Mouse (Mus musculus) liver, embryonic 11.5 days (tissue): ENCODE results near the gene Prkd3. TPM values are rescaled to one million over a fixed set of nuclear protein-coding genes. Genes with fewer than 3 reads are reported as not detected.

Experiments
- ATAC-seq: fragments of 200-750 bp; cut with Nextera tagmentation; replicated peaks from 2 replicates; pipeline ENCODE4 v1.8.0; 2017; ENCODE audit warnings: moderate number of reproducible peaks, mild to moderate bottlenecking, moderate TSS enrichment, moderate library complexity; ENCODE audit not compliant: low FRiP score
- DNase-seq: peaks from one replicate; pipeline ENCODE4 v3.0.0-alpha.2; 2017; ENCODE audit warnings: low spot score
- H3K27ac ChIP-seq: fragments of 300-500 bp; sonication (generic); 2 replicates; pipeline ENCODE4 v1.5.1; 2014; ENCODE audit warnings: mild to moderate bottlenecking, low read depth, low read length, control low read depth
- H3K27me3 ChIP-seq: fragments of 300-500 bp; sonication (generic); replicated peaks from 2 replicates; pipeline ENCODE4 v1.6.1; 2014; ENCODE audit warnings: low read length, mixed read lengths; ENCODE audit not compliant: control insufficient read depth, insufficient read depth
- H3K36me3 ChIP-seq: fragments of 300-500 bp; sonication (generic); 2 replicates; pipeline ENCODE4 v1.6.1; 2014; ENCODE audit warnings: mild to moderate bottlenecking, low read length, moderate library complexity, mixed read lengths; ENCODE audit not compliant: control insufficient read depth, insufficient read depth
- H3K4me1 ChIP-seq: fragments of 300-500 bp; sonication (generic); replicated peaks from 2 replicates; pipeline ENCODE4 v1.6.1; 2014; ENCODE audit warnings: low read length, mixed read lengths; ENCODE audit not compliant: control insufficient read depth, insufficient read depth
- H3K4me2 ChIP-seq: fragments of 300-500 bp; sonication (generic); 2 replicates; pipeline ENCODE4 v1.6.1; 2014; ENCODE audit warnings: mild to moderate bottlenecking, control low read depth, moderate library complexity
- H3K4me3 ChIP-seq: fragments of 300-500 bp; sonication (generic); 2 replicates; pipeline ENCODE4 v1.5.1; 2014; ENCODE audit warnings: low read depth, low read length, control low read depth
- H3K9ac ChIP-seq: fragments of 300-500 bp; sonication (generic); 2 replicates; pipeline ENCODE4 v1.6.1; 2014; ENCODE audit warnings: low read depth, low read length, control low read depth
- H3K9me3 ChIP-seq: fragments of 300-500 bp; sonication (generic); 2 replicates; pipeline ENCODE4 v1.6.1; 2016; ENCODE audit warnings: low read length, inconsistent platforms, mixed read lengths; ENCODE audit not compliant: control insufficient read depth
- WGBS: fragments of 180-500 bp; shearing (Covaris S2); extraction: QIAGEN DNeasy Blood & Tissue Kit; methylation state at CpG from one replicate; pipeline ENCODE4 v1.1.7; 2014; 5-methylcytosine and 5-hydroxymethylcytosine counted together
- polyA plus RNA-seq: library from polyadenylated mRNA; unstranded; fragments of >200 nt; fragmentation: Nextera tagmentation; extraction: Ambion mirVana; gene quantifications from 2 replicates; pipeline ENCODE4 v1.2.1, GENCODE M21; 2014

Prkd3 gene
- polyA plus RNA-seq, 1 experiment from 2014 or later: 21.8 TPM

DNA sequence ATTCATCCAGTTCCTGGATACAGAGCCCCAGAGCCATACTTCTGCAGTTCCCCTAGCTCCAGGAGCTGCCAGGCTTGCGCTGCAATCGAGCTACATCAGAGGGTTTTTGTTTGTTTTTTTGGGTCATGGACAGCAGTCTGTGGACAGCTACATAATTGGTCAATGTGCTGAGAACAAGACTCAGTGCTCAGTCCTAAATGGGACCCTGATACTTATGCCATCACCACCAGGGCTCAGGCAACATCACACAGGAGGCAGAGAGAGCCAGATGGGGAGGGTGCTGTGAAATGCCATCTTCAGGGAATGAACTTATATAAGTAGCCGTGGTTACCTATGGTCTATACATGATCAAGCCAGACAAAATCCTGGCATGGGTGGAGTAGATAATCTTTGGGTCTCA, 52.1 kb downstream of the Prkd3 start:
- H3K9me3 ChIP-seq: no peaks in the 10 kb centered on the region
- no peak overlapping the region for H3K4me3 ChIP-seq
- H3K9ac ChIP-seq: no peak overlapping the region
- ATAC-seq: no peak
- no peak overlapping the region for H3K27ac ChIP-seq
- peaks cover 5% of the 10 kb centered on the region; the same call in 1 of the 2 replicates for H3K36me3 ChIP-seq
- 77% methylated on average over 3 of the region's 3 CpGs for WGBS
- no peak for DNase-seq
- H3K27me3 ChIP-seq: no peaks in the 10 kb centered on the region
- H3K4me1 ChIP-seq: no peaks in the 10 kb centered on the region
- no peak overlapping the region for H3K4me2 ChIP-seq

DNA sequence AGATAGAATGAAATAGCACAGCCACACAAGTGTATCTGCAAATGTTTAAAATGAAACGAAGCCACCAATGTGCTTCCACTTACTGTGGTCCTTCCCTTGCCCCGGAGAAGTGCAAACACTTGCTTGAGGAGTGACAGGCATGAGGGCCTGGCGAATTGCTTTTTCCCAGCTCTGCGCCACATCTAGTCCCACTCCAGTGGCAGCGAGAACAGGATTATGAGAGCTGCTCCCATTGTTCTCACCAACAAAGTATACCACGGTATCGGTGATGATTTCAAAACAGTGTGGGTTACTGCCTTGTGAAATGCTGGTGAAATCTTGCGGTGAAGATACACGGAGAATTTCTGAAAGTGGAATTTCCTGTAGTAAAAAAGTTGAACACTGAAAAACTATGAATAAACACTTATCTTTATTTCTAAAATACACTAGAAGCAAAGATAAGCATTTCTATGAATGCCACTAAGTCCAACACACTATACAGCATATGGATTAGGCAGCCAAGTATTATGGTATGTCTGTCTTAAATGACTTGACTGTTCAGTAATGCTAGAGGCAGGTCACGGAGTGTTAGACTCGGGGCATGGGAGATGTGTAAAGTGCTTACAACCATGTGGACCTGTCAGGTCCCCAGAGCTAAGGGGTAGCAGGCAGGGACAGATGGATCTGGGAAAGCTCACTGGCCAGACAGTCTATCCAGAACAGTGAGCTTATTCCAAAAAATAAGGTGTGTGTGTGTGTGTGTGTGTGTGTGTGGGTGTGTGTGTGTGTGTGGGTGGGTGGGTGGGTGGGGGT, 54.3 kb downstream of the Prkd3 start:
- Histone ChIP-seq H3K9me3 (no peaks in the 10 kb centered on the region), H3K4me2 (no peak overlapping the region), H3K9ac (no peak overlapping the region), H3K27ac (no peak overlapping the region), H3K4me1 (no peaks in the 10 kb centered on the region), H3K27me3 (no peaks in the 10 kb centered on the region), H3K4me3 (no peak overlapping the region), H3K36me3 (peaks cover 8% of the 10 kb centered on the region; the same call in 1 of the 2 replicates)
- 89% methylated on average over 11 of the region's 11 CpGs for WGBS
- DNase-seq (no peak), ATAC-seq (no peak)

DNA sequence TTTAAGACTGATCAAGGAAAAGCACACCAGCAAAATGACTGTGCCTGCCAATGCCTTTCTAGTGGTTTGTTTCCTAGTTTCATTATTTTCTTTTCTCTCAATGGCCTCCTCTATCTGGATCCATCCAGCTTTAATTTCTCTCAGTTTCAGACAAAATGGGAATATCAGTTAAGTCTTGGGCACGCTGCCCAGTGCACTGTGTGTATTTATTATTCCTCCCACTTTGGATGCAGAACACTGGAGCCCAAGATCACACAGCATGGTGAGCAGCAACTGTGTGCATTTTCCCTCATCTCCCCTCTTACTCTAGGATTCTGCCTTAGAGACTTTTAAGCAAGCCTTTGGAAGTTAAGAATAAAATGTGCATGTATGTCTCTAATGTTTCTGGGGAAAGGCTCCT, 56.2 kb downstream of the Prkd3 start:
- no peak for DNase-seq
- peaks cover 9% of the 10 kb centered on the region; the same call in 1 of the 2 replicates for H3K36me3 ChIP-seq
- no peaks in the 10 kb centered on the region for H3K4me1 ChIP-seq

DNA sequence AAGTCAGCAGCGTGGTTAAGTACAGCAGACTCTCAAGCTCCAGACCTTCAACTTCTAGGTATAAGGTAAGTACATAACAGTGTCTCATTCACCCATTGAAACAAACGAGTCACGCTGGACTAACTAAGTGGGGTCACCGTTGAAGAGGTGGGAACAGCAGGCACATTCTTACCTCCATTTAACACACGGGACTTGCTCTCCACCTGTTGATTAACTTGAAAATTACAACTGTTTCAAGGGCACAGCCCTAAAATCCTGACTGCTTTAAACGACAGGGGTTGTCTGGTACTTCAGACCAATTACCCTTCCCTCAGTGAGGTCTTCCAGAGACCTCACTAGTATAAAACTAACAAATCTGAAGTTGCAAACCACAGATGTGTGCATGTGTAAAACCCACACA, 61.1 kb downstream of the Prkd3 start:
- 81% methylated on average over 6 of the region's 6 CpGs for WGBS
- Histone ChIP-seq H3K4me3 (no peak overlapping the region), H3K9me3 (no peaks in the 10 kb centered on the region), H3K36me3 (peaks cover 12% of the 10 kb centered on the region; the same call in 1 of the 2 replicates), H3K27ac (no peak overlapping the region), H3K27me3 (no peaks in the 10 kb centered on the region), H3K4me2 (no peak overlapping the region), H3K4me1 (no peaks in the 10 kb centered on the region), H3K9ac (no peak overlapping the region)
- DNase-seq: no peak
- ATAC-seq: no peak

More for the DNA sequence above, 56.2 kb downstream of the Prkd3 start:
- Histone ChIP-seq H3K4me3 (no peak overlapping the region), H3K4me2 (no peak overlapping the region), H3K9ac (no peak overlapping the region), H3K27me3 (no peaks in the 10 kb centered on the region), H3K27ac (no peak overlapping the region), H3K9me3 (no peaks in the 10 kb centered on the region)
- WGBS: 78% methylated on average over 1 of the region's 1 CpGs
- no peak for ATAC-seq

DNA sequence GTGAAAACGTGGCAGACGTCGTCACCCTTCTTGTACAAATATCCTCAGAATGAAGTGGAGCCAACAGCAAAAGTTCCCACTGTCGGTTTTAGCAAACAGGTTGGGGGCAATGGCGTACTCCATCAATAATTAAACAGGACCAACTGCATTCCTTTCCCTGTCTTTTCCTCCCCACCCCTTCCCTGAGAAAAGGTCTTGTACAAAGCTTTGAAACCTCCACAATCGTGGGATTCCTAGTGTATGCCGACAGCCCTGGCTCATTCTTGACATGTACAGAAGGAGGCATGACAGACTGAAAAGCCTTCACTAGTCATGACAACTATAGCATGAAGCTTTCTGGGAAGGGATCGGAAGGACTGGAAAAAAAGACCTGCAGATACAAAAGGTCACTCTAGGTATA, 67.4 kb downstream of the Prkd3 start:
- DNase-seq: no peak
- Histone ChIP-seq H3K4me3 (no peak overlapping the region), H3K4me1 (no peaks in the 10 kb centered on the region), H3K27me3 (no peaks in the 10 kb centered on the region), H3K9me3 (no peaks in the 10 kb centered on the region), H3K36me3 (peaks cover 10% of the 10 kb centered on the region; the same call in 1 of the 2 replicates), H3K9ac (no peak overlapping the region), H3K4me2 (no peak overlapping the region), H3K27ac (no peak overlapping the region)
- ATAC-seq: no peak
- 81% methylated on average over 8 of the region's 8 CpGs for WGBS

DNA sequence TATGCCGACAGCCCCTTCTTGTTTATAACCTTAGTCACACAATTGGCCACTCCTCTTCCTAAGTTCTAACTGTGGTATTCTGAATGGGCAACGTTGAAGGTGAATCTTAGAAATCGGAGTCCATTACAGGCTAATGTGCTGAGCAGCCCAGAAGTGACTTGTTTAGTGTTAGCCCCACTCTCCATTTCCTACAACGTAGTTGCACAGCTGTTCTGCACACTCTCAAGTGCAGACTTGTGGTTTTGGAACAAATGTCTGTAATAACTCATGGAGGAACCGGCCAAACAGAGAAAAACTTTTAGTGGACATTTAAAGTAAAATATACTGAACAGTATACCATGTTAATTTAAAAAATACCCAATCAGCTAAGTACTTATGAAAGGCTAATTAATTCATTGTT, 68.5 kb downstream of the Prkd3 start:
- H3K27ac ChIP-seq: no peak overlapping the region
- 86% methylated on average over 5 of the region's 5 CpGs for WGBS
- ATAC-seq: no peak

DNA sequence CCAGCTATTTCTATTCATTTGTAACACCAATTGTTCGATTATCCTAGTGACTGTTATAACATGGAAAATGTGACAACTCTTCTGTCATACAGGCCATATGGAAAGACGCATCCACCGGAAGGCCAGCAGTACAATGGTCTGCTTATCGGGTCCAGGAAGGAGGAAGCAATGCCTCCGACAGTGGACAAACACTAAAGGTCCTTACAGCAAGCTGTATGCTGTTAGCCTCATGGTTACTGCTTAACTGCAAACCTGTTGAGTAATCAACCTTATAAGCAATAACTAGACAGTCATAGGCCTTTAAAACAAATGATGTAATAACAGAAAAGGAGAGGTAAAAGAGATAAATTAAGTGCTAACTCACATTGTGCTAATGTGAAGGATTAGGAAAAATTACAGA, 69.4 kb downstream of the Prkd3 start:
- Histone ChIP-seq H3K9me3 (no peaks in the 10 kb centered on the region), H3K9ac (no peak overlapping the region), H3K36me3 (peaks cover 8% of the 10 kb centered on the region; the same call in 1 of the 2 replicates), H3K4me3 (no peak overlapping the region), H3K27me3 (no peaks in the 10 kb centered on the region), H3K4me2 (no peak overlapping the region), H3K4me1 (no peaks in the 10 kb centered on the region), H3K27ac (no peak overlapping the region)
- no peak for ATAC-seq
- no peak for DNase-seq
- 88% methylated on average over 5 of the region's 5 CpGs for WGBS

More for the DNA sequence above, 68.5 kb downstream of the Prkd3 start:
- Histone ChIP-seq H3K27me3 (no peaks in the 10 kb centered on the region), H3K9me3 (no peaks in the 10 kb centered on the region), H3K4me2 (no peak overlapping the region), H3K4me3 (no peak overlapping the region), H3K36me3 (peaks cover 10% of the 10 kb centered on the region; the same call in 1 of the 2 replicates), H3K4me1 (no peaks in the 10 kb centered on the region), H3K9ac (no peak overlapping the region)
- no peak for DNase-seq

DNA sequence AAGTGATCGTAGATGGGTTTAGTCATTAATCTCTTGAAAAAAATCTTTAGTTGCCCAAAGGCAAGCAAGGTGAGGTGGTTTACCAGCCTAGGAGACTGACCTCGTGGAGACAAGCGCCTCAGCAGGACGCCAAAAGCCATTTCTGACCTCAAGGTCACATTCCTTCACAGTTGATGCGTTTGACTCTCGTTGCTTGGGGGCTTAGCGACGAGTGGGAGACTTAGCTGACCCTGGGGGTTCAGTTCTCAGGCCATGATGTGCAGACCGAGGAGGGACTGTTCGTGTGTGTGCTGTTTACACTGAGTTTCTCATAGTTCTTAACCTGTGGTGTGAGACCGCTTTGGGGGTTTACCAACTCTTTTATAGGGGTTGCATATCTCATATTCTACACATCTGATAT, 78.0 kb downstream of the Prkd3 start:
- Histone ChIP-seq H3K4me3 (no peak overlapping the region), H3K36me3 (peaks cover 13% of the 10 kb centered on the region; the same call in 1 of the 2 replicates), H3K4me1 (no peaks in the 10 kb centered on the region), H3K9ac (no peak overlapping the region), H3K9me3 (no peaks in the 10 kb centered on the region), H3K27me3 (no peaks in the 10 kb centered on the region), H3K4me2 (no peak overlapping the region), H3K27ac (no peak overlapping the region)
- 72% methylated on average over 11 of the region's 11 CpGs for WGBS
- no peak for ATAC-seq
- no peak for DNase-seq

DNA sequence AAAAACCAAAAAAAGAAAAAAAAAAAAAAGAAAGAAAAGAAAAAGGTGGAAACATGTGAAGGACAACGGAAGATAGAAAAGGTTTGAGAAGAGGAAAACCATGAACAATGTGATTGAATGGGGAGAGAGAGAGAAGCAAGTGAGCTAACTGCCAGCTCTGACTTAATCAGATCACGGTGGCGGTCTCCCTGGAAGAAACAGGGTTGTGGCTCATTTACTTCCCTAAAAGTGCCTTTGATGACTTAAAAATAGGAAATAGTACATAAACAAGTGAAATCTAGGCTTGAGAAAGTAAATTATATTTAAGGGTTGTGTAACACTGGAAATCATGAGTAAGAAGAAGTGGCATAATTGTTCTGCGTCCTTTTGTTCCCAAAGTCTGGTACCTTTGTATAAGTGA, 81.7 kb downstream of the Prkd3 start:
- peaks cover 24% of the 10 kb centered on the region for H3K36me3 ChIP-seq
- WGBS: 80% methylated on average over 4 of the region's 4 CpGs
- no peak for ATAC-seq

More for the DNA sequence above, 81.7 kb downstream of the Prkd3 start:
- peaks cover 8% of the 10 kb centered on the region; the same call in 1 of the 2 replicates for H3K4me1 ChIP-seq
- H3K9me3 ChIP-seq: no peaks in the 10 kb centered on the region
- no peak for DNase-seq
- H3K9ac ChIP-seq: no peak overlapping the region
- no peak overlapping the region for H3K4me2 ChIP-seq
- H3K27me3 ChIP-seq: no peaks in the 10 kb centered on the region
- no peak overlapping the region for H3K4me3 ChIP-seq
- H3K27ac ChIP-seq: no peak overlapping the region
